Mouse (Mus musculus) embryonic facial prominence, embryonic 12.5 days (tissue): ENCODE data around the gene Zfp9. TPM values are rescaled to one million over a fixed set of nuclear protein-coding genes. Genes with fewer than 3 reads are reported as not detected.
A peak's percentile ranks its signal among the peaks of the same experiment; 100 is the strongest.

Experiments used
- ATAC-seq: fragments of 200-750 bp; cut with Nextera tagmentation; 2 replicates; pipeline ENCODE4 v1.8.0; 2017; ENCODE audit not compliant: insufficient number of reproducible peaks, insufficient read depth, low FRiP score, low TSS enrichment
- H3K27ac ChIP-seq: fragments of 300-500 bp; sonication (generic); 2 replicates; pipeline ENCODE4 v1.5.1; 2016; ENCODE audit warnings: mild to moderate bottlenecking
- H3K27me3 ChIP-seq: fragments of 300-500 bp; sonication (generic); 2 replicates; pipeline ENCODE4 v1.6.1; 2016; ENCODE audit warnings: mild to moderate bottlenecking, moderate library complexity
- H3K36me3 ChIP-seq: fragments of 300-500 bp; sonication (generic); 2 replicates; pipeline ENCODE4 v1.6.1; 2016; ENCODE audit warnings: mild to moderate bottlenecking
- H3K4me1 ChIP-seq: fragments of 300-500 bp; sonication (generic); 2 replicates; pipeline ENCODE4 v1.6.1; 2016
- H3K4me2 ChIP-seq: fragments of 300-500 bp; sonication (generic); replicated peaks from 2 replicates; pipeline ENCODE4 v1.6.1; 2016; ENCODE audit warnings: mild to moderate bottlenecking, moderate library complexity
- H3K4me3 ChIP-seq: fragments of 300-500 bp; sonication (generic); 2 replicates; pipeline ENCODE4 v1.5.1; 2016; ENCODE audit warnings: mild to moderate bottlenecking
- H3K9ac ChIP-seq: fragments of 300-500 bp; sonication (generic); 2 replicates; pipeline ENCODE4 v1.6.1; 2016; ENCODE audit warnings: mild to moderate bottlenecking, moderate library complexity
- H3K9me3 ChIP-seq: fragments of 300-500 bp; sonication (generic); 2 replicates; pipeline ENCODE4 v1.6.1; 2016; ENCODE audit warnings: mild to moderate bottlenecking, moderate library complexity
- WGBS: fragments of 180-500 bp; shearing (Covaris S2); methylation state at CpG from one replicate; pipeline ENCODE4 v1.1.7; 2016; 5-methylcytosine and 5-hydroxymethylcytosine counted together
- polyA plus RNA-seq: library from polyadenylated mRNA; unstranded; fragments of >200 nt; fragmentation: Nextera tagmentation; extraction: Ambion mirVana; gene quantifications from 2 replicates; pipeline ENCODE4 v1.2.1, GENCODE M21; 2016

Zfp9 gene
- polyA plus RNA-seq = 15.2 and 15.8 TPM in 2 replicates

GRCm38 (mm10) chr6:118478957-118479708, at the start of gene Zfp9:
Gene Zfp9 (minus strand): TSS chr6:118479320.
- peaks cover 16% of the 10 kb centered on the region for H3K4me1 ChIP-seq
- peak; percentile 83 for ATAC-seq
- peaks cover 12% of the 10 kb centered on the region for H3K36me3 ChIP-seq
- H3K4me3 ChIP-seq = peak within 1 kb of the TSS; percentile 65
- H3K4me2 ChIP-seq = peak within 1 kb of the TSS; percentile 65
- H3K9ac ChIP-seq = peak within 1 kb of the TSS; percentile 81
- H3K27ac ChIP-seq = peak within 1 kb of the TSS; percentile 87
- no peaks in the 10 kb centered on the region for H3K9me3 ChIP-seq
- peaks cover 6% of the 10 kb centered on the region; the same call in 1 of the 2 replicates for H3K27me3 ChIP-seq
- WGBS = under 1% methylated on average over 47 of the region's 57 CpGs

DNA sequence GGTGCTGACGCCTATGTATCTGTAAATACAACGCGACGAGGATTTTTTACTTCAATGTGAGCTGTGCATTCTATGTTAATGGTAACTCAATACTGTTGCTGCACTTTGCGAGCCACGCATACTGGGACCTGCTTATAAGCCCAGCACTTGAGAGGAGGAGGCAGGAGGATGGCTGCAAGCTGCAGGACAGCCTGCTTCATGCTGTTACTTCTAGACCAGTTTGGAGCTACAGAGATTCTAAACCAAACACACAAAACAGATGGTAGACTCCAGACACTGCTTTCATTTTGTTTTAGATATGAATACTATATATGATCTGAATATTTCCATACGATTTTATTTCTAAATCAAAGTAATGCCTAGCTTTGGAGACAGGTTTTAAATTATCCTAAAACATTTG, 41.5 kb upstream of the Zfp9 start:
- no peak for ATAC-seq
- peaks cover 53% of the 10 kb centered on the region for H3K36me3 ChIP-seq
- H3K4me3 ChIP-seq = no peak overlapping the region
- WGBS = 76% methylated on average over 7 of the region's 7 CpGs
- no peaks in the 10 kb centered on the region for H3K4me1 ChIP-seq
- H3K4me2 ChIP-seq = no peak overlapping the region
- H3K27ac ChIP-seq = no peak overlapping the region
- H3K27me3 ChIP-seq = no peaks in the 10 kb centered on the region
- H3K9ac ChIP-seq = no peak overlapping the region
- H3K9me3 ChIP-seq = no peaks in the 10 kb centered on the region

DNA sequence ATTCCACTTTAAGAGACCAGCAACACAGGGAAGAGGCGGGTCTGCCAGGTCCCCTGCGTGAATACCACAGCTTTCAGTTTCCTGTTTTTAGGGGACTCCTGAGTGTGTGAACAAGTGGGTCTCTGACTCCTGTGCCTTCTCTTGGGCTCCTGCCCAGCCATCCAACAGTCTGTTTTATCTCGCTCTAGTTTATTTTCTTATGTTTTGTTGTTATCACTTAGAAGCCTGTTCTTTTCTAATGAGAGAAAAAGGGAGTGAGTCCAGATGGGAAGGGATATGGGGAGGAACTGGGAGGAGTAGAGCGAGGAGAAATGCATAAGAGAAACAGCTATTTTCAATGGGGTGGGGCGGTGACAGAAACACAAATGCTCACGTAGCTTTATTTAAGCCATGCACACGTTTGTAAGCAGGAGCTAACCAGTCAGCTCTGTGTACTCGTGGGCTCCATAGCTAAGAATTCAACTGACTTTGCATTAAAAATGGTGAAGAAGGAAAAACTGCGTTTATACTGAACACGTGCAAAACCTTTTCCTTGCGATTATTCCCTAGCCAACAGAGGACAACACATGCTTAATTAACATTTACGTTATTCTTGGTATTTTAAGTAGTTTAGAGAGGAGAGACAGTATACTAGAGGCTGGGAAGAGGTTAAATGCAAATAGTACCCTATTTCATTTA, 34.4 kb upstream of the Zfp9 start:
- Histone ChIP-seq H3K9me3 (no peaks in the 10 kb centered on the region), H3K27me3 (no peaks in the 10 kb centered on the region), H3K4me3 (no peak overlapping the region), H3K36me3 (peaks cover 63% of the 10 kb centered on the region), H3K4me1 (no peaks in the 10 kb centered on the region), H3K9ac (no peak overlapping the region), H3K4me2 (no peak overlapping the region), H3K27ac (no peak overlapping the region)
- 91% methylated on average over 12 of the region's 12 CpGs for WGBS
- ATAC-seq = no peak

DNA sequence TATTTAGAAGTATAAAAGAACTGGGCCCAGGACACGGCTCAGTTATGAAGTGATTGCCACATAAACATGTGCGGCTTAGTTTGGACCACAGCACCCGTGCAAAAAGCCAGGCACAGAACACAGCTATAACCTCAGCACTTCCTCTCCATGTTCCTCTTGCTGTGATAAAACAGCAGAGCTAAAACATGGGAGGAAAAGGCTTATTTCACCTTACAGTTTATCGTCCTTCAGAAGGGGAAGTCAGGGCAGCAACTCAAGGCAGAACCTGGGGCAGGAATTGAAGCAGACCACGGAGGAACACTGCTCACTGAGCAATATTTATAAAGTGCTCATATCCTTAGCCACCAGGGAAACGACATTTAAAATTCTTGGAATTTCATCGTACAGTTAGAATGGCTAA, 19.9 kb upstream of the Zfp9 start:
- no peak overlapping the region for H3K4me2 ChIP-seq
- no peak for ATAC-seq
- H3K4me3 ChIP-seq = no peak overlapping the region
- no peaks in the 10 kb centered on the region for H3K27me3 ChIP-seq
- H3K4me1 ChIP-seq = no peaks in the 10 kb centered on the region
- peaks cover 25% of the 10 kb centered on the region; the same call in 1 of the 2 replicates for H3K36me3 ChIP-seq
- no peaks in the 10 kb centered on the region for H3K9me3 ChIP-seq
- no peak overlapping the region for H3K27ac ChIP-seq
- no peak overlapping the region for H3K9ac ChIP-seq
- 92% methylated on average over 7 of the region's 7 CpGs for WGBS

DNA sequence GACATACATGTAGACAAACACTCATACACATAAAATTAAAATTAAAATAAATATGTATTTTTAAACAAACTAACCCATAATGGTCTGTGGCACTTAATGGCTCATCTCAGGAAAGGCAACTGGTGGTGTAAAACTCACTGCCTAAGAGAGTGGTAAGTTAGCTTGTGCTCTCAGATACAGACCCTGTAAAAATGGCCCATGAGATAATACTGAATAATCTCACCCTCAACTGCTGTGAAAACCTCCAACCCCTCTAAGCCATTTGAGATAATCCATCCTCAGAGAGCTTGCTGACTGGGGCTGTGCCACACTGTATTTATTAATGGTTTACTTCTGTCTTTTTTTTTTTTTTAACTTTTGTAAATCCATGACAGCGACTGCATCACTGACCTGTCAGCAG, 3.0 kb upstream of the Zfp9 start:
- Histone ChIP-seq H3K27ac (no peak overlapping the region), H3K27me3 (peaks cover 6% of the 10 kb centered on the region; the same call in 1 of the 2 replicates), H3K9ac (no peak overlapping the region), H3K4me1 (peaks cover 10% of the 10 kb centered on the region), H3K4me2 (no peak overlapping the region), H3K36me3 (0 out of 2 replicates have a peak, but pooled peaks cover under 1% of the 10 kb centered on the region), H3K9me3 (no peaks in the 10 kb centered on the region), H3K4me3 (no peak overlapping the region)
- ATAC-seq = no peak
- 78% methylated on average over 1 of the region's 1 CpGs for WGBS

GRCm38 (mm10) chr6:118477875-118478785, 990 bp downstream of the Zfp9 start:
- WGBS = 20% methylated on average over 10 of the region's 10 CpGs
- H3K4me1 ChIP-seq = peaks cover 16% of the 10 kb centered on the region
- peaks cover 14% of the 10 kb centered on the region for H3K36me3 ChIP-seq
- peak overlapping the region; percentile 81 for H3K9ac ChIP-seq
- H3K4me2 ChIP-seq = peak overlapping the region; percentile 65
- peak overlapping the region; percentile 65 for H3K4me3 ChIP-seq
- H3K9me3 ChIP-seq = no peaks in the 10 kb centered on the region
- peaks cover 6% of the 10 kb centered on the region; the same call in 1 of the 2 replicates for H3K27me3 ChIP-seq
- ATAC-seq = no peak
- H3K27ac ChIP-seq = peak overlapping the region; percentile 87

- no peak for ATAC-seq
These were observed 16.9 kb downstream of the Zfp9 start for GRCm38 (mm10) chr6:118462069-118462705.

GRCm38 (mm10) chr6:118457726-118458125, 21.4 kb downstream of the Zfp9 start:
- ATAC-seq = no peak
- WGBS = 91% methylated on average over 1 of the region's 1 CpGs

More at GRCm38 (mm10) chr6:118462069-118462705, 16.9 kb downstream of the Zfp9 start:
- no peaks in the 10 kb centered on the region for H3K4me1 ChIP-seq
- no peak overlapping the region for H3K4me3 ChIP-seq
- peaks cover 43% of the 10 kb centered on the region for H3K36me3 ChIP-seq
- H3K9ac ChIP-seq = no peak overlapping the region
- H3K4me2 ChIP-seq = no peak overlapping the region
- no peak overlapping the region for H3K27ac ChIP-seq
- WGBS = 83% methylated on average over 15 of the region's 15 CpGs
- H3K27me3 ChIP-seq = no peaks in the 10 kb centered on the region
- no peaks in the 10 kb centered on the region for H3K9me3 ChIP-seq

GRCm38 (mm10) chr6:118455042-118455631, 24.0 kb downstream of the Zfp9 start, which contains the start of gene Zfp248:
Gene Zfp248 (minus strand): TSS chr6:118455528.
- peak within 1 kb of the TSS; percentile 90 for H3K9ac ChIP-seq
- H3K27me3 ChIP-seq = no peaks in the 10 kb centered on the region
- WGBS = under 1% methylated on average over 43 of the region's 43 CpGs
- H3K4me3 ChIP-seq = peak within 1 kb of the TSS; percentile 66
- peak within 1 kb of the TSS; percentile 66 for H3K4me2 ChIP-seq
- ATAC-seq = peak; percentile 97
- H3K9me3 ChIP-seq = no peaks in the 10 kb centered on the region
- peak within 1 kb of the TSS; percentile 98 for H3K27ac ChIP-seq
- 0 out of 2 replicates have a peak, but pooled peaks cover 8% of the 10 kb centered on the region for H3K4me1 ChIP-seq
- H3K36me3 ChIP-seq = peaks cover 18% of the 10 kb centered on the region; the same call in 1 of the 2 replicates

More at GRCm38 (mm10) chr6:118457726-118458125, 21.4 kb downstream of the Zfp9 start:
- Histone ChIP-seq H3K36me3 (peaks cover 14% of the 10 kb centered on the region), H3K9ac (no peak overlapping the region), H3K9me3 (no peaks in the 10 kb centered on the region), H3K27me3 (no peaks in the 10 kb centered on the region), H3K4me3 (no peak overlapping the region), H3K27ac (no peak overlapping the region), H3K4me1 (0 out of 2 replicates have a peak, but pooled peaks cover 8% of the 10 kb centered on the region), H3K4me2 (no peak overlapping the region)

GRCm38 (mm10) chr6:118454452-118454851, 24.7 kb downstream of the Zfp9 start:
- 0 out of 2 replicates have a peak, but pooled peaks cover 8% of the 10 kb centered on the region for H3K4me1 ChIP-seq
- H3K9ac ChIP-seq = peak overlapping the region; percentile 90
- H3K4me3 ChIP-seq = peak overlapping the region; percentile 66
- H3K27me3 ChIP-seq = no peaks in the 10 kb centered on the region
- WGBS = 38% methylated on average over 8 of the region's 8 CpGs
- no peak for ATAC-seq
- H3K36me3 ChIP-seq = peaks cover 18% of the 10 kb centered on the region; the same call in 1 of the 2 replicates
- peak overlapping the region; percentile 98; the same call in 1 of the 2 replicates for H3K27ac ChIP-seq
- H3K4me2 ChIP-seq = peak overlapping the region; percentile 66
- H3K9me3 ChIP-seq = no peaks in the 10 kb centered on the region
